Mouse (Mus musculus): ENCODE results near the gene Tmco1.

- TF ChIP-seq CTCF (IDR thresholded peaks at IDR 0.05; ENCODE audit: low read depth, low read length) = no peak
- no peak for TF ChIP-seq POLR2A (IDR thresholded peaks at IDR 0.05; ENCODE audit: insufficient read depth, low read length)
Observed at GRCm38 (mm10) chr1:167383178-167383577, 75.0 kb downstream of the Tmco1 start.

All from ES-Bruce4 (cell line).